Mouse (Mus musculus) gastrocnemius, adult 8-10 months (tissue): ENCODE results near the gene Tsx. TPM values are rescaled to one million over a fixed set of nuclear protein-coding genes. Genes with fewer than 3 reads are reported as not detected.
"Not testable (repeated sequence)": the region's sequence is repeated elsewhere in the genome, so short reads cannot be mapped to it uniquely, and the experiment has no call there.

Experiments used
- DNase-seq, 2 experiments: peaks; one replicate each; pipeline ENCODE4 v3.0.0; 2022; ENCODE audit warnings: low spot score in 2 of 2
- total RNA-seq, 4 experiments: library from RNA; stranded (reverse); gene quantifications; 2 replicates each; pipeline ENCODE4 v1.2.4; 2022

Gene Tsx
- not detected for total RNA-seq

- no peak for DNase-seq
These were observed at the start of gene Tsx for GRCm38 (mm10) chrX:103414167-103414566. Gene Tsx, plus strand, starts transcription at chrX:103414467.

- no peak for DNase-seq
These were observed 48.1 kb upstream of the Tsx start for GRCm38 (mm10) chrX:103366201-103366600.

- no peak for DNase-seq
These were observed 45.6 kb upstream of the Tsx start for GRCm38 (mm10) chrX:103368650-103369049.

GRCm38 (mm10) chrX:103371221-103371620 lies 43.0 kb upstream of the Tsx start:
- DNase-seq: no peak

- DNase-seq: no peak
These were observed 42.6 kb upstream of the Tsx start for GRCm38 (mm10) chrX:103371627-103372026.

- no peak for DNase-seq
These were observed 40.0 kb upstream of the Tsx start for GRCm38 (mm10) chrX:103374250-103374649.

GRCm38 (mm10) chrX:103384528-103384927 lies 29.7 kb upstream of the Tsx start:
- no peak for DNase-seq

- DNase-seq: no peak
These were observed 26.1 kb upstream of the Tsx start for GRCm38 (mm10) chrX:103388131-103388530.

GRCm38 (mm10) chrX:103393841-103394240 lies 20.4 kb upstream of the Tsx start:
- no peak for DNase-seq

GRCm38 (mm10) chrX:103405021-103405420 lies 9.2 kb upstream of the Tsx start:
- no peak for DNase-seq

- no peak for DNase-seq
These were observed 7.4 kb downstream of the Tsx start, which contains the start of gene Gm26992 for GRCm38 (mm10) chrX:103421710-103422109. Gene Gm26992, plus strand, starts transcription at chrX:103422010.

GRCm38 (mm10) chrX:103427677-103428076 lies 13.4 kb downstream of the Tsx start:
- no peak for DNase-seq

GRCm38 (mm10) chrX:103432293-103432692 lies 18.0 kb downstream of the Tsx start:
- no peak for DNase-seq

- DNase-seq: no peak
These were observed 23.8 kb downstream of the Tsx start for GRCm38 (mm10) chrX:103438023-103438422.

- no peak for DNase-seq
These were observed 26.5 kb downstream of the Tsx start for GRCm38 (mm10) chrX:103440803-103441202.

GRCm38 (mm10) chrX:103443755-103444154 lies 29.5 kb downstream of the Tsx start:
- DNase-seq: no peak

GRCm38 (mm10) chrX:103447539-103448169 lies 33.4 kb downstream of the Tsx start:
- DNase-seq: no peak

GRCm38 (mm10) chrX:103448429-103448828 lies 34.2 kb downstream of the Tsx start:
- not testable (repeated sequence) for DNase-seq

- not testable (repeated sequence) for DNase-seq
These were observed 34.9 kb downstream of the Tsx start for GRCm38 (mm10) chrX:103448943-103449722.

- DNase-seq: no peak
These were observed 38.5 kb downstream of the Tsx start for GRCm38 (mm10) chrX:103452815-103453214.

- no peak for DNase-seq
These were observed 45.8 kb downstream of the Tsx start for GRCm38 (mm10) chrX:103460056-103460455.

- no peak for DNase-seq
These were observed 54.7 kb downstream of the Tsx start for GRCm38 (mm10) chrX:103468998-103469397.

GRCm38 (mm10) chrX:103472346-103472745 lies 58.1 kb downstream of the Tsx start:
- no peak for DNase-seq
